Mouse (Mus musculus) myocyte (in vitro differentiated cells): ENCODE measurements around the gene Itprid1.

ENCODE experiments used
- E2F4 ChIP-seq: IDR thresholded peaks from one replicate; pipeline ENCODE4 v1.6.1; 2011; ENCODE audit warnings: mild to moderate bottlenecking, control low read depth, moderate library complexity; ENCODE audit not compliant: insufficient read depth
- MAX ChIP-seq: IDR thresholded peaks from one replicate; pipeline ENCODE4 v1.6.1; 2011; ENCODE audit warnings: low read depth, mild to moderate bottlenecking, control low read depth
- MYOD1 ChIP-seq, 3 experiments: IDR thresholded peaks; one replicate each; pipeline ENCODE4 v1.6.1; 2011; ENCODE audit warnings: control low read depth in 2 of 3, low read depth in 2 of 3, mild to moderate bottlenecking in 2 of 3, moderate library complexity in 1 of 3; ENCODE audit not compliant: insufficient read length in 2 of 3, control insufficient read depth in 1 of 3
- POLR2A ChIP-seq: IDR thresholded peaks from one replicate; pipeline ENCODE4 v1.6.1; 2011; ENCODE audit warnings: low read depth, mild to moderate bottlenecking, control low read depth, moderate library complexity; ENCODE audit not compliant: insufficient read length
- POLR2AphosphoS2 ChIP-seq: IDR thresholded peaks from one replicate; pipeline ENCODE4 v1.6.1; 2011; ENCODE audit warnings: low read depth, control low read depth; ENCODE audit not compliant: insufficient read length
- REST ChIP-seq: IDR thresholded peaks from one replicate; pipeline ENCODE4 v1.6.1; 2011; ENCODE audit warnings: mild to moderate bottlenecking, control low read depth, moderate library complexity; ENCODE audit not compliant: insufficient read depth, insufficient read length

- TF ChIP-seq MAX: no peak
- no peak for TF ChIP-seq POLR2A
- no peak for TF ChIP-seq E2F4
- no peak for TF ChIP-seq REST
- no peak for TF ChIP-seq MYOD1 (IDR thresholded peaks at IDR 0.05; ENCODE audit: control insufficient read depth in 1 of 3, insufficient read length in 2 of 3, low read depth in 2 of 3)
- TF ChIP-seq POLR2AphosphoS2: no peak
These were observed 24.3 kb upstream of the Itprid1 start for GRCm38 (mm10) chr6:55812353-55812752.
